Mouse (Mus musculus) liver, embryonic 14.5 days (tissue): ENCODE results near the gene Irf4. TPM values are rescaled to one million over a fixed set of nuclear protein-coding genes. Genes with fewer than 3 reads are reported as not detected.

Source experiments
- ATAC-seq: fragments of 200-750 bp; cut with Nextera tagmentation; 2 replicates; pipeline ENCODE4 v1.8.0; 2017; ENCODE audit warnings: moderate number of reproducible peaks, mild to moderate bottlenecking, moderate library complexity; ENCODE audit not compliant: insufficient read depth
- DNase-seq, 3 experiments: peaks; one replicate each; pipeline ENCODE4 v3.0.0-alpha.2; 2012 to 2013; ENCODE audit warnings: low read depth in 3 of 3, low spot score in 3 of 3
- H3K27ac ChIP-seq: fragments of 300-500 bp; sonication (generic); 2 replicates; pipeline ENCODE4 v1.5.1; 2014; ENCODE audit warnings: moderate library complexity, mild to moderate bottlenecking, control low read depth, inconsistent platforms
- H3K27me3 ChIP-seq: fragments of 300-500 bp; sonication (generic); 2 replicates; pipeline ENCODE4 v1.6.1; 2014; ENCODE audit warnings: mild to moderate bottlenecking, low read length, moderate library complexity; ENCODE audit not compliant: control insufficient read depth, insufficient read depth
- H3K36me3 ChIP-seq: fragments of 300-500 bp; sonication (generic); replicated peaks from 2 replicates; pipeline ENCODE4 v1.6.1; 2014; ENCODE audit warnings: low read depth; ENCODE audit not compliant: control insufficient read depth, insufficient read depth
- H3K4me1 ChIP-seq, 2 experiments: fragments of 200-500 bp in 1 of 2; fragments of 300-500 bp in 1 of 2; sonication (generic) in 1 of 2; replicated peaks; 2 replicates each; pipeline ENCODE4 v1.6.1; 2012 to 2014; ENCODE audit warnings: antibody characterized with exemption in 1 of 2, inconsistent platforms in 1 of 2, low read length in 1 of 2; ENCODE audit not compliant: control insufficient read depth in 2 of 2, insufficient read depth in 2 of 2
- H3K4me2 ChIP-seq: fragments of 300-500 bp; sonication (generic); 2 replicates; pipeline ENCODE4 v1.6.1; 2014; ENCODE audit warnings: low read depth, mild to moderate bottlenecking, control low read depth, moderate library complexity
- H3K4me3 ChIP-seq, 2 experiments: fragments of 200-500 bp in 1 of 2; fragments of 300-500 bp in 1 of 2; sonication (generic) in 1 of 2; 2 replicates each; pipeline ENCODE4 v1.5.1; 2012 to 2014; ENCODE audit warnings: low read depth in 2 of 2, low read length in 2 of 2, mild to moderate bottlenecking in 2 of 2, control low read depth in 1 of 2, inconsistent platforms in 1 of 2, moderate library complexity in 1 of 2; ENCODE audit not compliant: insufficient read depth in 1 of 2
- H3K9ac ChIP-seq: fragments of 300-500 bp; sonication (generic); replicated peaks from 2 replicates; pipeline ENCODE4 v1.6.1; 2014; ENCODE audit warnings: mild to moderate bottlenecking, control low read depth, moderate library complexity
- H3K9me3 ChIP-seq: fragments of 300-500 bp; sonication (generic); 2 replicates; pipeline ENCODE4 v1.6.1; 2016; ENCODE audit warnings: low read length, mixed read lengths; ENCODE audit not compliant: control insufficient read depth
- CTCF ChIP-seq: IDR thresholded peaks from 2 replicates; pipeline ENCODE4 v1.5.1; 2016; ENCODE audit warnings: antibody characterized with exemption, low read depth, control low read depth
- EP300 ChIP-seq: IDR thresholded peaks from 2 replicates; pipeline ENCODE4 v1.6.1; 2016; ENCODE audit warnings: antibody characterized with exemption, low read depth
- WGBS: fragments of 180-500 bp; shearing (Covaris S2); extraction: QIAGEN DNeasy Blood & Tissue Kit; methylation state at CpG from one replicate; pipeline ENCODE4 v1.1.7; 2014; ENCODE audit not compliant: insufficient replicate concordance; 5-methylcytosine and 5-hydroxymethylcytosine counted together
- polyA plus RNA-seq, 2 experiments: library from polyadenylated mRNA; depleted of rRNA in 1 of 2; stranded (reverse) in 1 of 2; unstranded in 1 of 2; fragments of >200 nt; fragmentation: Nextera tagmentation in 1 of 2; extraction: Ambion mirVana in 1 of 2; gene quantifications; 2 replicates each; pipeline versions ENCODE4 v1.2.1 to v1.2.3; 2012 to 2014

The Irf4 gene
- polyA plus RNA-seq, 2 experiments: 0.08 to 0.11 TPM

GRCm38 (mm10) chr13:30767477-30768127 is 18.6 kb downstream of the Irf4 start:
- Histone ChIP-seq H3K27me3 (no peaks in the 10 kb centered on the region), H3K36me3 (no peaks in the 10 kb centered on the region), H3K4me1 (peaks cover 0 to 5% of the 10 kb centered on the region in 2 experiments; a peak in 2 of 4 replicates), H3K9me3 (no peaks in the 10 kb centered on the region), H3K4me2 (no peak overlapping the region), H3K4me3 (no peak overlapping the region), H3K9ac (no peak overlapping the region), H3K27ac (no peak overlapping the region)
- no peak for DNase-seq
- 55% methylated on average over 6 of the region's 6 CpGs for WGBS
- no peak for ATAC-seq
- TF ChIP-seq CTCF: no peak
- no peak for TF ChIP-seq EP300

GRCm38 (mm10) chr13:30776021-30776420 is 27.0 kb downstream of the Irf4 start:
- WGBS: 17% methylated on average over 2 of the region's 2 CpGs

GRCm38 (mm10) chr13:30777678-30778179 is 28.7 kb downstream of the Irf4 start:
- no peak overlapping the region for H3K27ac ChIP-seq
- DNase-seq: no peak

More at GRCm38 (mm10) chr13:30776021-30776420, 27.0 kb downstream of the Irf4 start:
- no peak overlapping the region for H3K4me3 ChIP-seq
- DNase-seq (no peak), ATAC-seq (no peak)
- TF ChIP-seq CTCF: no peak
- no peak for TF ChIP-seq EP300
- H3K27ac ChIP-seq: no peak overlapping the region
- no peaks in the 10 kb centered on the region for H3K27me3 ChIP-seq
- no peak overlapping the region for H3K9ac ChIP-seq
- H3K36me3 ChIP-seq: no peaks in the 10 kb centered on the region
- H3K4me2 ChIP-seq: no peak overlapping the region
- H3K9me3 ChIP-seq: no peaks in the 10 kb centered on the region
- no peaks in the 10 kb centered on the region for H3K4me1 ChIP-seq

GRCm38 (mm10) chr13:30781905-30782304 is 32.9 kb downstream of the Irf4 start:
- H3K9me3 ChIP-seq: no peaks in the 10 kb centered on the region
- DNase-seq (no peak), ATAC-seq (no peak)
- TF ChIP-seq EP300 (no peak), CTCF (no peak)
- no peak overlapping the region for H3K4me2 ChIP-seq
- no peak overlapping the region for H3K9ac ChIP-seq
- 31% methylated on average over 2 of the region's 2 CpGs for WGBS
- no peaks in the 10 kb centered on the region for H3K36me3 ChIP-seq
- no peaks in the 10 kb centered on the region for H3K4me1 ChIP-seq
- H3K27ac ChIP-seq: no peak overlapping the region
- H3K4me3 ChIP-seq: no peak overlapping the region
- no peaks in the 10 kb centered on the region for H3K27me3 ChIP-seq

More at GRCm38 (mm10) chr13:30777678-30778179, 28.7 kb downstream of the Irf4 start:
- WGBS: 36% methylated on average over 11 of the region's 11 CpGs
- Histone ChIP-seq H3K4me3 (no peak overlapping the region), H3K4me1 (no peaks in the 10 kb centered on the region), H3K9ac (no peak overlapping the region), H3K9me3 (no peaks in the 10 kb centered on the region), H3K4me2 (no peak overlapping the region), H3K36me3 (no peaks in the 10 kb centered on the region), H3K27me3 (no peaks in the 10 kb centered on the region)
- no peak for TF ChIP-seq EP300
- no peak for TF ChIP-seq CTCF
- ATAC-seq: no peak

- H3K27me3 ChIP-seq: no peaks in the 10 kb centered on the region
- DNase-seq: no peak
- no peak overlapping the region for H3K9ac ChIP-seq
- no peaks in the 10 kb centered on the region for H3K4me1 ChIP-seq
- WGBS: 53% methylated on average over 8 of the region's 8 CpGs
- no peak overlapping the region for H3K4me3 ChIP-seq
- H3K27ac ChIP-seq: no peak overlapping the region
- no peak for ATAC-seq
- H3K9me3 ChIP-seq: no peaks in the 10 kb centered on the region
- no peaks in the 10 kb centered on the region for H3K36me3 ChIP-seq
- no peak for TF ChIP-seq CTCF
- no peak for TF ChIP-seq EP300
- no peak overlapping the region for H3K4me2 ChIP-seq
Measured at GRCm38 (mm10) chr13:30782419-30782818, 33.4 kb downstream of the Irf4 start.
